Comparison of ENCODE assay signal across 26 mouse cellular contexts in the genomic region with DNA sequence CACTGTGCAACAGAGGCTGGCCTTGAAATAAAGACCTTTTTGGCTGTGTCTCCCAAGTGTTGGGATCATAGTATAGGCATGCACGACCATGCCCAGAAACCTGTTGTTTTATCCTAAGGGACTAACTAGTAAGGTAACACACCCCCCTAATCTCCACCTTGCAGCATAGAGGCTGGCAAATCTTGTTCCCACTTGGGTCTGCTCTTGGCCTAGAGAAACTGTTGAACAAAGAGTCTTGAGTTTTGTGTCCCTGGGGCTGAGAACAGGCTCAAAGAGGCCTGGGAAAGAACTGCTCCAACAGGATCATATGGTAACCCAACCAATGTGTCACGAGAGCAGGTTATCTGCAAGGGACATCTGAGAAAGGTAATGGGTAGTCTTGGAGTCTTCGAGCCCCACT.
"Had no signal": no experiment of that assay in that cellular context is flagged by ENCODE, and none has a peak within 500 bp of the region (broad histone marks: within the 10 kb centered on the region; RNA-seq: fewer than 3 reads in every experiment).

No protein-coding gene starts in this region.

- H3K4me1 ChIP-seq: hindbrain, embryonic 12.5 days; intestine, embryonic 15.5 days; limb, embryonic 12.5 days had no signal

- DNase-seq: gastrocnemius, adult 2 months; gastrocnemius, postnatal 10 days; gastrocnemius, postnatal 25 days; heart, adult 11 months; heart, adult 2 months; heart, postnatal 10 days; heart, postnatal 4 days; kidney, adult 18-20 months; kidney, adult 8-10 months; kidney, postnatal 10 days; kidney, postnatal 25 days; kidney, postnatal 4 days; liver had no signal

- H3K27me3 ChIP-seq: heart, embryonic 12.5 days; hindbrain, embryonic 12.5 days; intestine, embryonic 15.5 days; limb, embryonic 12.5 days had no signal

- H3K4me3 ChIP-seq: gastrocnemius, adult 2 months; heart, adult 2 months; heart, embryonic 10.5 days; heart, embryonic 12.5 days; hindbrain, embryonic 10.5 days; hindbrain, embryonic 12.5 days; intestine, embryonic 15.5 days; layer of hippocampus, adult 2 months; left cerebral cortex, adult 2 months; limb, embryonic 10.5 days; limb, embryonic 12.5 days had no signal

- H3K9ac ChIP-seq: heart, embryonic 12.5 days; hindbrain, embryonic 12.5 days; hindbrain, embryonic 14.5 days; intestine, embryonic 15.5 days; limb, embryonic 12.5 days had no signal

- H3K27ac ChIP-seq: heart, adult 2 months; heart, embryonic 10.5 days; hindbrain, embryonic 10.5 days; hindbrain, embryonic 12.5 days; hindbrain, embryonic 14.5 days; intestine, embryonic 15.5 days; layer of hippocampus, adult 2 months; left cerebral cortex, adult 2 months; limb, embryonic 10.5 days; limb, embryonic 12.5 days had no signal

- ATAC-seq: hindbrain, embryonic 16.5 days; inflammation-experienced regulatory T-cells, adult 6 months; intestine, embryonic 15.5 days; intestine, postnatal 0 days had no signal

- H3K9me3 ChIP-seq: heart, embryonic 10.5 days; heart, embryonic 12.5 days; hindbrain, embryonic 10.5 days; hindbrain, embryonic 12.5 days; intestine, embryonic 15.5 days; limb, embryonic 10.5 days; limb, embryonic 12.5 days had no signal

- H3K4me2 ChIP-seq: heart, embryonic 12.5 days; hindbrain, embryonic 12.5 days; hindbrain, embryonic 14.5 days; intestine, embryonic 15.5 days; limb, embryonic 12.5 days had no signal
